ENCODE assay signal across 8 mouse cellular contexts in genomic region chr7:25241062-25241461, GRCm38 (mm10). TPM values are rescaled to one million over a fixed set of nuclear protein-coding genes. Genes with fewer than 3 reads are reported as not detected.
DNase-seq lines count a peak whose midpoint lies in the region; ATAC-seq and TF ChIP-seq lines count a peak whose summit lies in the region.

No protein-coding gene starts in this region.

- peak; percentile 76 to 84 for DNase-seq in left cerebral cortex, adult 18-20 months (ENCODE audit: low spot score in 2 of 2)
- no peak for DNase-seq in left cerebral cortex, adult 11 months (ENCODE audit: low spot score)
- peak; percentile 49 for DNase-seq in adrenal gland, postnatal 25 days
- DNase-seq in frontal cortex, postnatal 25 days (ENCODE audit: low spot score in 2 of 2): peak; percentile 46 to 70
- peak; percentile 69 for DNase-seq in kidney, adult 2 months
- DNase-seq in right cerebral cortex, postnatal 36 days (ENCODE audit: low spot score in 2 of 2): peak; percentile 81 to 86

- no peaks in the 10 kb centered on the region for H3K9me3 ChIP-seq in liver, embryonic 12.5 days (replicated peaks)

- peaks cover 2% of the 10 kb centered on the region; the same call in 1 of the 2 replicates for H3K4me1 ChIP-seq in kidney, adult 2 months (ENCODE audit: control insufficient read depth, insufficient read depth, low read length)
- H3K4me1 ChIP-seq in liver, embryonic 12.5 days: peaks cover 40% of the 10 kb centered on the region

- H3K9ac ChIP-seq in liver, embryonic 12.5 days: 0 out of 2 replicates have a peak overlapping the region, but pooled peaks have one; percentile 14

- no peaks in the 10 kb centered on the region for H3K27me3 ChIP-seq in kidney, adult 2 months (replicated peaks; ENCODE audit: control insufficient read depth, insufficient read depth, low read length)
- no peaks in the 10 kb centered on the region for H3K27me3 ChIP-seq in liver, embryonic 12.5 days (replicated peaks)

- H3K4me3 ChIP-seq in kidney, adult 2 months (ENCODE audit: insufficient read depth, low read depth, low read length): no peak overlapping the region
- H3K4me3 ChIP-seq in liver, embryonic 12.5 days: no peak overlapping the region

- TF ChIP-seq POLR2A in kidney, adult 2 months (IDR thresholded peaks at IDR 0.05; ENCODE audit: low read depth, low read length): no peak

- peak; percentile 82 for TF ChIP-seq CTCF in kidney, adult 2 months (conservative IDR thresholded peaks at IDR 0.05; ENCODE audit: insufficient read depth, insufficient read length, low read depth, low read length)

- peaks cover 2% of the 10 kb centered on the region; the same call in 1 of the 2 replicates for H3K36me3 ChIP-seq in kidney, adult 2 months (ENCODE audit: control insufficient read depth, insufficient read depth, low read length)
- peaks cover 41% of the 10 kb centered on the region for H3K36me3 ChIP-seq in liver, embryonic 12.5 days

- H3K27ac ChIP-seq in kidney, adult 2 months (ENCODE audit: insufficient read depth, low read depth, low read length): no peak overlapping the region
- H3K27ac ChIP-seq in liver, embryonic 12.5 days: 0 out of 2 replicates have a peak overlapping the region, but pooled peaks have one; percentile 17

- ATAC-seq in liver, embryonic 12.5 days: no peak
- ATAC-seq in inflammation-experienced regulatory T-cells, adult 6 months: no peak

- WGBS in kidney, adult 2 months: 35% methylated on average over 2 of the region's 2 CpGs
- 53% methylated on average over 2 of the region's 2 CpGs for WGBS in liver, embryonic 12.5 days (ENCODE audit: insufficient replicate concordance)

- H3K4me2 ChIP-seq in liver, embryonic 12.5 days: no peak overlapping the region

RNA-seq across cellular contexts. Expression of gene Gsk3a, which starts 3.4 kb away (rescaled TPM):
- total RNA-seq in left cerebral cortex, adult 18-20 months (2021): 100 to 1,000 TPM; 215 to 224 TPM
- total RNA-seq in adrenal gland, postnatal 25 days (2021): 97.4 and 108 TPM in 2 replicates
- polyA plus RNA-seq in kidney, adult 2 months (2012; rRNA removed): 127 and 128 TPM in 2 replicates
- 13.0 and 14.4 TPM in 2 replicates for polyA plus RNA-seq in liver, embryonic 12.5 days (2016; fragmentation: Nextera tagmentation; extraction: Ambion mirVana)
- 10 to 100 TPM in 1 of 3 experiments, 1 to 10 TPM in 2; 8.5 to 13.3 (median 8.9) TPM for polyA plus RNA-seq in inflammation-experienced regulatory T-cells, adult 6 months (2017; shearing (Covaris generic))

RNA-seq across cellular contexts. Expression of gene Erf, which starts 9.5 kb away (rescaled TPM):
- total RNA-seq in left cerebral cortex, adult 18-20 months (2021): 10 to 100 TPM; 60.8 to 65.2 TPM
- total RNA-seq in adrenal gland, postnatal 25 days (2021): 19.4 and 33.2 TPM in 2 replicates
- 37.0 and 46.2 TPM in 2 replicates for polyA plus RNA-seq in kidney, adult 2 months (2012; rRNA removed)
- 6.5 and 7.5 TPM in 2 replicates for polyA plus RNA-seq in liver, embryonic 12.5 days (2016; fragmentation: Nextera tagmentation; extraction: Ambion mirVana)
- polyA plus RNA-seq in inflammation-experienced regulatory T-cells, adult 6 months (2017; shearing (Covaris generic)): under 1 TPM; 0.34 to 0.70 (median 0.38) TPM

RNA-seq across cellular contexts. Expression of gene Zfp526, which starts 19.8 kb away (rescaled TPM):
- 10 to 100 TPM; 10.6 to 11.4 TPM for total RNA-seq in left cerebral cortex, adult 18-20 months (2021)
- total RNA-seq in adrenal gland, postnatal 25 days (2021): 14.6 and 16.0 TPM in 2 replicates
- 8.9 and 10.8 TPM in 2 replicates for polyA plus RNA-seq in kidney, adult 2 months (2012; rRNA removed)
- 2.3 and 2.8 TPM in 2 replicates for polyA plus RNA-seq in liver, embryonic 12.5 days (2016; fragmentation: Nextera tagmentation; extraction: Ambion mirVana)
- polyA plus RNA-seq in inflammation-experienced regulatory T-cells, adult 6 months (2017; shearing (Covaris generic)): 1 to 10 TPM; 2.2 to 4.0 (median 2.5) TPM

RNA-seq across cellular contexts. Expression of gene Dedd2, which starts 20.6 kb away (rescaled TPM):
- 10 to 100 TPM; 24.2 to 26.7 TPM for total RNA-seq in left cerebral cortex, adult 18-20 months (2021)
- 17.5 and 18.0 TPM in 2 replicates for total RNA-seq in adrenal gland, postnatal 25 days (2021)
- 34.8 and 43.7 TPM in 2 replicates for polyA plus RNA-seq in kidney, adult 2 months (2012; rRNA removed)
- polyA plus RNA-seq in liver, embryonic 12.5 days (2016; fragmentation: Nextera tagmentation; extraction: Ambion mirVana): 31.4 and 33.4 TPM in 2 replicates
- 10 to 100 TPM; 24.6 to 26.2 (median 25.0) TPM for polyA plus RNA-seq in inflammation-experienced regulatory T-cells, adult 6 months (2017; shearing (Covaris generic))

RNA-seq across cellular contexts. Expression of gene Cic, which starts 26.4 kb away (rescaled TPM):
- 100 to 1,000 TPM; 212 to 225 TPM for total RNA-seq in left cerebral cortex, adult 18-20 months (2021)
- 134 and 146 TPM in 2 replicates for total RNA-seq in adrenal gland, postnatal 25 days (2021)
- polyA plus RNA-seq in kidney, adult 2 months (2012; rRNA removed): 41.8 and 41.9 TPM in 2 replicates
- polyA plus RNA-seq in liver, embryonic 12.5 days (2016; fragmentation: Nextera tagmentation; extraction: Ambion mirVana): 17.0 TPM in 2 replicates
- polyA plus RNA-seq in inflammation-experienced regulatory T-cells, adult 6 months (2017; shearing (Covaris generic)): 10 to 100 TPM; 17.9 to 35.2 (median 21.6) TPM
